ENCODE assay signal across 8 mouse cellular contexts in the genomic region with DNA sequence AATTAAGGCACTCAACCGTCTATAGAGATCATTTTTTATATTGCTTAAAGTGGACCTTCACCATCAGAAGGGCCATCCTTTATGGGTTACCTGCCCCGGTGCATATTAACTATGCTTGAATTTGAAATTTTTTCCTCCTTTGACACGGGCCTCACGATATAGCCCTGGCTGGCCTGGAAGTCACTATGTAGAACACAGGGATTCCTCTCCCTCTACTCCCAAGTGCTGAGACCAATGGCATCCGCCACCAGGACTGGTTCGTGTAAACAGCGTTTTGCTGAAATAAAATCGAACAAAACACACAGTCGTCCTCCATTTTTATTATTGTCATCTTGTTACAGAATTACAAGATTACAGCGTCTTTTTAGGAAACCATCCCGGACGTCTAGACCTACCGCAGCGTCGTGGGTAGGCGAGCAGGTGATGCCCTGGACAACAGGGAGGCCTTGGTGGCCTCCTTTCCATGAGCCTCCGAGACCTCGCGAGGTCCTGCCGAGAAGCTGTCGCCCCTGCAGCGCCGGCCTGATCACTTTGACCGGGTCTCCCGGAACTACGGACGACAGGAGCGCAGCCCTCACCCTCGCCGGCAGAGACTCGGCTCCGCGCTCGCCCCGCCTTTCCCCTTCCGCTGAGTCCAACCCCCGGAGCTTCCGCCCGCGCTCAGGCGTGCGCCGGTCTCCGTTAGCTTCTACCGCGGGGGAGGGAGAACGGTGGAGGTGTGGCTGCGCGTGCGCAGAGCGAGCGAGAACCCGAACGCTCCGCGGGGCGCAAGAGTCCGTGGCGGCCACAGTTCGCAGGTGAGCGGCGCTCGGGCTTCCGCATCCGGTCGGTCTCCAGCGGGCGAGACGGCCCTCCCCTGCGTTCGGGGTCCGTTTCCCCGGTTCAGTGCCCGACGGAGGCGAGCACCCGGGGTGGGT. TPM values are rescaled to one million over a fixed set of nuclear protein-coding genes. Genes with fewer than 3 reads are reported as not detected.
DNase-seq lines count a peak whose midpoint lies in the region; ATAC-seq and TF ChIP-seq lines count a peak whose summit lies in the region.

No protein-coding gene starts in this region.

- peaks cover 14% of the 10 kb centered on the region for H3K36me3 ChIP-seq in megakaryocyte, embryonic 14.5 days (replicated peaks; ENCODE audit: low read length)

- peak overlapping the region; percentile 95 for H3K27ac ChIP-seq in gastrocnemius, adult 2 months

- no peak for TF ChIP-seq CTCF in gastrocnemius, adult 2 months (IDR thresholded peaks at IDR 0.05)

- peak overlapping the region; percentile 90 for H3K4me3 ChIP-seq in gastrocnemius, adult 2 months
- H3K4me3 ChIP-seq in megakaryocyte, embryonic 14.5 days (replicated peaks): peak overlapping the region; percentile 97

- H3K27me3 ChIP-seq in megakaryocyte, embryonic 14.5 days (replicated peaks): no peaks in the 10 kb centered on the region

- intact Hi-C loops in gastrocnemius, adult 2 months (cut with DNase I): no loop called here

- ATAC-seq in common myeloid progenitor, adult 5-6 weeks (replicated peaks; ENCODE audit: low read depth, poor library complexity, severe bottlenecking): peak; percentile 99

- peaks cover 2% of the 10 kb centered on the region for H3K9me3 ChIP-seq in megakaryocyte, embryonic 14.5 days

- peak; percentile 96 for DNase-seq in ZHBTc4 (ENCODE audit: low read depth, low spot score)
- DNase-seq in gastrocnemius, adult 2 months: peak; percentile 98
- peak; percentile 71 for DNase-seq in hindlimb bud, embryonic 11.5 days (ENCODE audit: extremely low spot score, low read depth, low spot score)
- DNase-seq in left cerebral cortex, adult 8-10 months (ENCODE audit: low spot score in 2 of 2): peak; percentile 90 to 94
- peak; percentile 96 to 97 for DNase-seq in right cerebral cortex, postnatal 10 days (ENCODE audit: low spot score in 2 of 2)
- DNase-seq in urinary bladder, postnatal 25 days (ENCODE audit: low spot score): peak; percentile 94

- peaks cover 31% of the 10 kb centered on the region for H3K4me1 ChIP-seq in megakaryocyte, embryonic 14.5 days

RNA-seq across cellular contexts. Expression of a gene that starts 11.3 kb away (rescaled TPM):
- 10.9 and 12.3 TPM in 2 replicates for total RNA-seq in common myeloid progenitor, adult 5-6 weeks (2017)
- total RNA-seq in gastrocnemius, adult 2 months (2021): 1 to 10 TPM; 6.0 to 6.4 TPM
- total RNA-seq in left cerebral cortex, adult 8-10 months (2022): 10 to 100 TPM; 45.8 to 54.7 (median 48.7) TPM
- 15.4 and 16.6 TPM in 2 replicates for polyA plus RNA-seq in megakaryocyte, embryonic 14.5 days (2012; ENCODE audit: insufficient read depth, low replicate concordance)

RNA-seq across cellular contexts. Expression of a gene that starts 11.6 kb away (rescaled TPM):
- 29.2 and 40.7 TPM in 2 replicates for total RNA-seq in common myeloid progenitor, adult 5-6 weeks (2017)
- 10 to 100 TPM; 12.4 to 13.0 TPM for total RNA-seq in gastrocnemius, adult 2 months (2021)
- 10 to 100 TPM; 23.9 to 27.6 (median 25.7) TPM for total RNA-seq in left cerebral cortex, adult 8-10 months (2022)
- 0.76 TPM in 1 of 2 replicates, not detected in the other for polyA plus RNA-seq in megakaryocyte, embryonic 14.5 days (2012; ENCODE audit: insufficient read depth, low replicate concordance)

RNA-seq across cellular contexts. Expression of a gene that starts 47.9 kb away (rescaled TPM):
- total RNA-seq in common myeloid progenitor, adult 5-6 weeks (2017): 159 and 178 TPM in 2 replicates
- 1,000 to 10,000 TPM; 2,736 to 3,418 TPM for total RNA-seq in gastrocnemius, adult 2 months (2021)
- total RNA-seq in left cerebral cortex, adult 8-10 months (2022): 100 to 1,000 TPM; 543 to 583 (median 554) TPM
- polyA plus RNA-seq in megakaryocyte, embryonic 14.5 days (2012; ENCODE audit: insufficient read depth, low replicate concordance): 25.5 and 45.6 TPM in 2 replicates

Comparison
In these comparisons a context has a peak if more than half of its experiments do, and no peak if none do; other contexts are left out.
1. Peak in every context shown above with its lines: DNase-seq, ATAC-seq, H3K4me3 ChIP-seq and H3K27ac ChIP-seq.
2. RNA of a gene that starts 47.9 kb away (total RNA-seq): 2,736 to 3,418 TPM in gastrocnemius, adult 2 months; 543 to 583 TPM in left cerebral cortex, adult 8-10 months and 159 to 178 TPM in common myeloid progenitor, adult 5-6 weeks; every median in the first group is over 4 times any median in the second.